Mouse (Mus musculus): ENCODE data around the gene Ankrd39. TPM values are rescaled to one million over a fixed set of nuclear protein-coding genes. Genes with fewer than 3 reads are reported as not detected.

Gene Ankrd39
- polyA plus RNA-seq, 1 experiment from 2014 or later: 7.2 TPM

- H3K36me3 ChIP-seq: no peaks in the 10 kb centered on the region
- no peak for DNase-seq
- H3K27me3 ChIP-seq: peaks cover 1% of the 10 kb centered on the region; the same call in 1 of the 2 replicates
- H3K9me3 ChIP-seq (replicated peaks): no peaks in the 10 kb centered on the region
- peaks cover 25% of the 10 kb centered on the region for H3K4me1 ChIP-seq (replicated peaks)
- H3K4me2 ChIP-seq: no peak overlapping the region
- WGBS (ENCODE audit: insufficient replicate concordance): 35% methylated on average over 2 of the region's 2 CpGs
- no peak overlapping the region for H3K9ac ChIP-seq
- H3K27ac ChIP-seq: 0 out of 2 replicates have a peak overlapping the region, but pooled peaks have one; percentile 2
- no peak for ATAC-seq (ENCODE audit: low read depth)
- no peak overlapping the region for H3K4me3 ChIP-seq (replicated peaks)
Observed at GRCm38 (mm10) chr1:36572140-36572700, 25.0 kb upstream of the Ankrd39 start.

- Histone ChIP-seq H3K36me3 (no peaks in the 10 kb centered on the region), H3K27me3 (no peaks in the 10 kb centered on the region; the same call in 1 of the 2 replicates), H3K4me1 (replicated peaks) (peaks cover 21% of the 10 kb centered on the region), H3K4me3 (replicated peaks) (no peak overlapping the region), H3K9ac (no peak overlapping the region), H3K4me2 (no peak overlapping the region), H3K9me3 (replicated peaks) (no peaks in the 10 kb centered on the region), H3K27ac (0 out of 2 replicates have a peak overlapping the region, but pooled peaks have one; percentile 2)
- 29% methylated on average over 6 of the region's 6 CpGs for WGBS (ENCODE audit: insufficient replicate concordance)
- ATAC-seq (ENCODE audit: low read depth): peak; percentile 59
- no peak for DNase-seq
Observed at GRCm38 (mm10) chr1:36571627-36572026, 24.4 kb upstream of the Ankrd39 start.

- Histone ChIP-seq H3K4me3 (replicated peaks) (no peak overlapping the region), H3K4me2 (no peak overlapping the region), H3K27me3 (no peaks in the 10 kb centered on the region; the same call in none of the 2 replicates), H3K9ac (no peak overlapping the region), H3K36me3 (no peaks in the 10 kb centered on the region), H3K4me1 (replicated peaks) (peaks cover 13% of the 10 kb centered on the region), H3K27ac (no peak overlapping the region), H3K9me3 (replicated peaks) (no peaks in the 10 kb centered on the region)
- WGBS (ENCODE audit: insufficient replicate concordance): 77% methylated on average over 5 of the region's 5 CpGs
- ATAC-seq (ENCODE audit: low read depth): no peak
- no peak for DNase-seq
Observed at GRCm38 (mm10) chr1:36570320-36570719, 23.1 kb upstream of the Ankrd39 start.

- Histone ChIP-seq H3K36me3 (no peaks in the 10 kb centered on the region), H3K4me2 (no peak overlapping the region), H3K4me1 (replicated peaks) (peaks cover 13% of the 10 kb centered on the region), H3K4me3 (replicated peaks) (no peak overlapping the region), H3K27ac (no peak overlapping the region), H3K9ac (no peak overlapping the region), H3K27me3 (no peaks in the 10 kb centered on the region; the same call in none of the 2 replicates), H3K9me3 (replicated peaks) (no peaks in the 10 kb centered on the region)
- DNase-seq (no peak), ATAC-seq (ENCODE audit: low read depth) (no peak)
- WGBS (ENCODE audit: insufficient replicate concordance): 26% methylated on average over 7 of the region's 7 CpGs
Observed at GRCm38 (mm10) chr1:36569694-36570276, 22.5 kb upstream of the Ankrd39 start.

- Histone ChIP-seq H3K27me3 (peaks cover 4% of the 10 kb centered on the region), H3K9me3 (replicated peaks) (no peaks in the 10 kb centered on the region), H3K27ac (no peak overlapping the region), H3K36me3 (no peaks in the 10 kb centered on the region), H3K4me1 (replicated peaks) (peaks cover 13% of the 10 kb centered on the region), H3K9ac (no peak overlapping the region), H3K4me3 (replicated peaks) (no peak overlapping the region), H3K4me2 (no peak overlapping the region)
- no peak for ATAC-seq (ENCODE audit: low read depth)
- DNase-seq: no peak
- 55% methylated on average over 4 of the region's 4 CpGs for WGBS (ENCODE audit: insufficient replicate concordance)
Observed at GRCm38 (mm10) chr1:36568776-36569175, 21.5 kb upstream of the Ankrd39 start.

- Histone ChIP-seq H3K27ac (no peak overlapping the region), H3K27me3 (peaks cover 4% of the 10 kb centered on the region), H3K9ac (no peak overlapping the region), H3K4me1 (replicated peaks) (peaks cover 16% of the 10 kb centered on the region), H3K4me3 (replicated peaks) (no peak overlapping the region), H3K9me3 (replicated peaks) (no peaks in the 10 kb centered on the region), H3K36me3 (no peaks in the 10 kb centered on the region), H3K4me2 (no peak overlapping the region)
- DNase-seq (no peak), ATAC-seq (ENCODE audit: low read depth) (no peak)
- 64% methylated on average over 21 of the region's 21 CpGs for WGBS (ENCODE audit: insufficient replicate concordance)
Observed at GRCm38 (mm10) chr1:36567818-36568603, 20.8 kb upstream of the Ankrd39 start.

- H3K9me3 ChIP-seq (replicated peaks): no peaks in the 10 kb centered on the region
- H3K27me3 ChIP-seq: peaks cover 18% of the 10 kb centered on the region
- H3K4me3 ChIP-seq (replicated peaks): no peak overlapping the region
- peaks cover 20% of the 10 kb centered on the region for H3K4me1 ChIP-seq (replicated peaks)
- no peak overlapping the region for H3K27ac ChIP-seq
- 3% methylated on average over 2 of the region's 2 CpGs for WGBS (ENCODE audit: insufficient replicate concordance)
- H3K4me2 ChIP-seq: no peak overlapping the region
- H3K36me3 ChIP-seq: no peaks in the 10 kb centered on the region
- ATAC-seq (ENCODE audit: low read depth): no peak
- no peak for DNase-seq
- H3K9ac ChIP-seq: no peak overlapping the region
Observed at GRCm38 (mm10) chr1:36566425-36566824, 19.2 kb upstream of the Ankrd39 start.

- Histone ChIP-seq H3K4me2 (no peak overlapping the region), H3K27ac (no peak overlapping the region), H3K27me3 (peaks cover 41% of the 10 kb centered on the region), H3K36me3 (no peaks in the 10 kb centered on the region), H3K9me3 (replicated peaks) (no peaks in the 10 kb centered on the region), H3K4me3 (replicated peaks) (no peak overlapping the region), H3K4me1 (replicated peaks) (peaks cover 14% of the 10 kb centered on the region), H3K9ac (no peak overlapping the region)
- DNase-seq: no peak
- no peak for ATAC-seq (ENCODE audit: low read depth)
- 36% methylated on average over 6 of the region's 6 CpGs for WGBS (ENCODE audit: insufficient replicate concordance)
Observed at GRCm38 (mm10) chr1:36564101-36564500, 16.9 kb upstream of the Ankrd39 start.

GRCm38 (mm10) chr1:36563632-36564031 lies 16.4 kb upstream of the Ankrd39 start:
- DNase-seq (no peak), ATAC-seq (ENCODE audit: low read depth) (no peak)
- H3K9me3 ChIP-seq (replicated peaks): no peaks in the 10 kb centered on the region
- H3K9ac ChIP-seq: no peak overlapping the region
- no peaks in the 10 kb centered on the region for H3K36me3 ChIP-seq
- WGBS (ENCODE audit: insufficient replicate concordance): 36% methylated on average over 4 of the region's 4 CpGs
- H3K27ac ChIP-seq: no peak overlapping the region
- peaks cover 46% of the 10 kb centered on the region for H3K27me3 ChIP-seq
- peaks cover 17% of the 10 kb centered on the region for H3K4me1 ChIP-seq (replicated peaks)
- no peak overlapping the region for H3K4me2 ChIP-seq
- H3K4me3 ChIP-seq (replicated peaks): no peak overlapping the region

- no peak for DNase-seq
Observed at GRCm38 (mm10) chr1:36563197-36563596, 16.0 kb upstream of the Ankrd39 start.

GRCm38 (mm10) chr1:36562388-36562787 lies 15.1 kb upstream of the Ankrd39 start:
- peaks cover 26% of the 10 kb centered on the region for H3K4me1 ChIP-seq (replicated peaks)

More at GRCm38 (mm10) chr1:36563197-36563596, 16.0 kb upstream of the Ankrd39 start:
- 60% methylated on average over 2 of the region's 2 CpGs for WGBS (ENCODE audit: insufficient replicate concordance)
- Histone ChIP-seq H3K4me1 (replicated peaks) (peaks cover 18% of the 10 kb centered on the region), H3K9me3 (replicated peaks) (no peaks in the 10 kb centered on the region), H3K27me3 (peaks cover 50% of the 10 kb centered on the region), H3K27ac (no peak overlapping the region), H3K4me3 (replicated peaks) (no peak overlapping the region), H3K36me3 (no peaks in the 10 kb centered on the region), H3K9ac (no peak overlapping the region), H3K4me2 (no peak overlapping the region)
- no peak for ATAC-seq (ENCODE audit: low read depth)

More at GRCm38 (mm10) chr1:36562388-36562787, 15.1 kb upstream of the Ankrd39 start:
- no peaks in the 10 kb centered on the region for H3K36me3 ChIP-seq
- DNase-seq (no peak), ATAC-seq (ENCODE audit: low read depth) (no peak)
- H3K9me3 ChIP-seq (replicated peaks): no peaks in the 10 kb centered on the region
- H3K4me3 ChIP-seq (replicated peaks): no peak overlapping the region
- H3K27me3 ChIP-seq: peaks cover 58% of the 10 kb centered on the region
- 38% methylated on average over 4 of the region's 4 CpGs for WGBS (ENCODE audit: insufficient replicate concordance)
- H3K4me2 ChIP-seq: no peak overlapping the region
- no peak overlapping the region for H3K9ac ChIP-seq
- H3K27ac ChIP-seq: no peak overlapping the region

Data from liver, embryonic 13.5 days (tissue).